Mouse (Mus musculus): ENCODE measurements around the gene Gldc. TPM values are rescaled to one million over a fixed set of nuclear protein-coding genes. Genes with fewer than 3 reads are reported as not detected.

Gldc gene
- polyA plus RNA-seq, 1 experiment = 0.63 TPM

DNA sequence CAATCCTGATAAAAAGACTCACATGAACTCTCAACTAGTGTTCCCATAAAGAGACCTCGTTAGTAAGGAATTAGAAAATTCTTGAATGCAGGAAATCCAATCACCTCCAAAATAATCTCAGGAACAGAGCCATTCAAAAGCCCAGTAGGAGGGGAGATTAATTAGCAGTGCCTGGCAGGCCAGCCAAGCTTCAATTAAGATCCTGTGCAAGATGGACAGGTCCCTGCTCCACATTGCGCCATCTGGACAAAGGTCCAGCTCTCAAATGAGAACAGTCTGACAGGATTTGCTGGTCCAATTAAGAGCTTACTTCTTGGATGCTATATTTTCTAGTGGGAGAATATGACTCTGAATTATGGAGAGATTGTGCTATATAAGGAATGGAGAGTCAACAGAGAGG, 15.2 kb downstream of the Gldc start:
- H3K4me3 ChIP-seq (ENCODE audit: insufficient read depth, low read length) = no peak overlapping the region

DNA sequence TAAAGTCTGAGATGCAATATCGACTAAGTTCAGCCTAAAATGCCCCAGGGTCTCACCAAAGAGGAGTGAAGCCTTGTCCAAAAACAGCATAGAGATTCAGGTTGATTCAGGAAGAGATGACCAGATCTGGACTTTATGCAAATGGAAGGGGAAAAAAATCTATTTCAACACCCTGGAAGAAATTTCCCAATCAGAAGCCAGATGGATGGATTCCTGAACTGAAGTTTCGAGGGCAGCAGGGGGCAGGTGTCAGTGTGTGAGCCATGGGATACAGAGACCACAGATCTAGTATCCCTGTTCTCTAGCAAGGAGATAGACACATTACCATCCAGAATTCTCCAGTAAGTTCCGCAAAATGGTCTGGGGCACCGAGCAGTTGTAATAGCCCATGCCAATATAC, 17.0 kb downstream of the Gldc start:
- H3K4me3 ChIP-seq (ENCODE audit: insufficient read depth, low read length) = no peak overlapping the region
- no peak for TF ChIP-seq CTCF (IDR thresholded peaks at IDR 0.05; ENCODE audit: borderline replicate concordance, insufficient read depth, low read length)
- no peak for TF ChIP-seq POLR2A (IDR thresholded peaks at IDR 0.05; ENCODE audit: low read depth, low read length)
- no peak overlapping the region for H3K27ac ChIP-seq (ENCODE audit: insufficient read depth, low read length)
- no peaks in the 10 kb centered on the region for H3K4me1 ChIP-seq (ENCODE audit: control insufficient read depth, insufficient read depth, low read length)

More for the DNA sequence above, 15.2 kb downstream of the Gldc start:
- H3K27ac ChIP-seq (ENCODE audit: insufficient read depth, low read length) = no peak overlapping the region
- H3K4me1 ChIP-seq (ENCODE audit: control insufficient read depth, insufficient read depth, low read length) = no peaks in the 10 kb centered on the region
- no peak for TF ChIP-seq CTCF (IDR thresholded peaks at IDR 0.05; ENCODE audit: borderline replicate concordance, insufficient read depth, low read length)
- no peak for TF ChIP-seq POLR2A (IDR thresholded peaks at IDR 0.05; ENCODE audit: low read depth, low read length)

DNA sequence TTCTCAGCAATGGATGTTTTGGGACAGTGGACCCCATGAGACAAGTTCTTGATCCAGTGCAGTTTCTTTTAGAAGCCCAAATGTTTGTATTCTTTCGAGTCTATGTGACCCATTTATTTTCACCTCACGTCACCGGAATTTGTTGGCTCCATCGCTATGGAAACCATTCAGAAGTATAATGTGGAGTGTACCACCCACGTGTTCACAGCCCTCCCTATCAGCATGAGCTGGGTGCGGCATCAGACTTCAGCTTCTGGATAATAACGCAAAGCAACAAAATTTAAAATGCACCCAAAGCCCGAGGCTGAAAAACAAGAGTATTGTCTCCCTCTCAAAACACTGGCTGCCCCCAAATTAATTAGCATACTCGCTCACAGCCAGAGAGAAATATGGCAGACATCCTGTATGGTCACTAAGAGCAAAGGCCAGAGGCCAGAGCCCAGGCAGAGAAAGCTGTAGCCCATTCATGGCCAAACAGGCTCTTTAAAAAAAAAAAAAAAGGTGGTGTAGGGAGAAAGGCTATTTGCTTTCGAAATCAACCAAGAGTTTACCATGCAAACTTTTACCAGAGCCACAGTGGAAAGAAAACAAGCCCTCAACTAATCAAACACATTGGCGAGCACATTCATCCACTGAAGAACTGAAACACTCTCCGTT, 18.1 kb downstream of the Gldc start:
- no peaks in the 10 kb centered on the region for H3K4me1 ChIP-seq (ENCODE audit: control insufficient read depth, insufficient read depth, low read length)
- no peak overlapping the region for H3K4me3 ChIP-seq (ENCODE audit: insufficient read depth, low read length)
- no peak overlapping the region for H3K27ac ChIP-seq (ENCODE audit: insufficient read depth, low read length)
- TF ChIP-seq CTCF (IDR thresholded peaks at IDR 0.05; ENCODE audit: borderline replicate concordance, insufficient read depth, low read length) (no peak), POLR2A (IDR thresholded peaks at IDR 0.05; ENCODE audit: low read depth, low read length) (no peak)

DNA sequence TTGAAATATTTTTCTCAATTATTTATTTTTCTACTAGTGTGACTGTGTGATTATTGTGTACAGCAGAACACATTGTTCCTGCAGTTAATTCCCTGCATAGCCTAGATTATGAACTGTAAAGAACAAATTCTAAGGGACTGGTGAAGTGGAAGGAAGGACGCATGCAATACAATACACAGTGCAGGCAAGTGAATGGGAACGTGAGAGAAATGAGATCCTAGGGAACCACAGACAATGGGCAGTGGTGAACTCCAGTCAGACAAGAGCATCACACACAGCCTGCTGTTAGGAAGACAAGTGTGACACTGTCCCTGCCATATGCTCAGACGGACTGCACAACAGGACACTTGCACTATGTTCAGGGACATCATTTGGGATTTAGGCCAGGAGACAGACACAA, 21.5 kb downstream of the Gldc start:
- TF ChIP-seq POLR2A (IDR thresholded peaks at IDR 0.05; ENCODE audit: low read depth, low read length) (no peak), CTCF (IDR thresholded peaks at IDR 0.05; ENCODE audit: borderline replicate concordance, insufficient read depth, low read length) (no peak)
- H3K27ac ChIP-seq (ENCODE audit: insufficient read depth, low read length) = no peak overlapping the region
- H3K4me3 ChIP-seq (ENCODE audit: insufficient read depth, low read length) = no peak overlapping the region
- no peaks in the 10 kb centered on the region for H3K4me1 ChIP-seq (ENCODE audit: control insufficient read depth, insufficient read depth, low read length)

DNA sequence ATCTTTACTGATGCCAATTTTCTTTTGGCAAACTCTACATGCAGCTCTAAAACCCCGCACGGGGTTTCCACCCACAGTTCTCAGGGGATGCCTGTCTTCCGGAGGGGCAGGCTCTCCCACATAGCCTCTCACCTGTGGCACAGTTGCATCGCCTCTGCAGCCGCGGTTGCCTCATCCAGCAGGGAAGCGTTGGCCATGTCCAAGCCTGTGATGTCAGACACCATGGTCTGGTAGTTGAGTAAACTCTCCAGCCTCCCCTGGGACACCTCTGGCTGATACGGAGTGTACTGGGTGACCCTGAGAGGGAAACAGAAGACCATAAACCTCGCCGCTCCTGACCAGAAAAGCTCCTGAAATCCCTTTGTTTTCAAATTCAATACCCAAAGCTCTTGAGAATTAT, 23.9 kb downstream of the Gldc start:
- peaks cover 3% of the 10 kb centered on the region; the same call in 1 of the 2 replicates for H3K4me1 ChIP-seq (ENCODE audit: control insufficient read depth, insufficient read depth, low read length)
- H3K27ac ChIP-seq (ENCODE audit: insufficient read depth, low read length) = no peak overlapping the region
- TF ChIP-seq POLR2A (IDR thresholded peaks at IDR 0.05; ENCODE audit: low read depth, low read length) (no peak), CTCF (IDR thresholded peaks at IDR 0.05; ENCODE audit: borderline replicate concordance, insufficient read depth, low read length) (no peak)
- no peak overlapping the region for H3K4me3 ChIP-seq (ENCODE audit: insufficient read depth, low read length)

DNA sequence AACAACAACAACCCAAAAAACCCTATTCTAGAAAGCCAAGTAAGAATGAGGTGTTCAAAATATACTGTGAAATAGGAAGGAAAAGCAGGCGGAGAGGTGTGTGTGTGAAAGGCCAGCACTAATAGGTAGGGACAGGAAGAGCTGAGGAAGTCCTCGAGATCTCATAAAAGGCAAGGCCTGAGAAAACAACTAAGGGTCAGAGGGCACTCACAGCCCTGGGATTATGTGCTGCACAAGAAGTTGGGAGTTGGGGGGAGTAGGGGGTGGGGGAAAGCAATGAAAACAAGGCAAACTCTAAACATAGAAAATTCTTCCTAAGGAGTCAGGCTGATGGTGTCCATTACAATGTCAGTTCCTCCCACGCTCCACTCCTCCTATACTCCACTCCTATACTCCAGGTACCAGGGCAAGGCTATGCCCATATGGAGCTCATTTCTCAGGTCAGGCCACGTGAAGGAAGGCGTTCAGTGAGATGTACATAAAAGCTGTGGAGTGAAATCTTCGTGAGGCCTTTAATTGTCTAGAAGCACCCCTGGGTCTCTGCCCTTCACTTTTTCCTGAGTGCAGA, 25.9 kb downstream of the Gldc start:
- no peak overlapping the region for H3K27ac ChIP-seq (ENCODE audit: insufficient read depth, low read length)
- TF ChIP-seq POLR2A (IDR thresholded peaks at IDR 0.05; ENCODE audit: low read depth, low read length) (no peak), CTCF (IDR thresholded peaks at IDR 0.05; ENCODE audit: borderline replicate concordance, insufficient read depth, low read length) (no peak)

DNA sequence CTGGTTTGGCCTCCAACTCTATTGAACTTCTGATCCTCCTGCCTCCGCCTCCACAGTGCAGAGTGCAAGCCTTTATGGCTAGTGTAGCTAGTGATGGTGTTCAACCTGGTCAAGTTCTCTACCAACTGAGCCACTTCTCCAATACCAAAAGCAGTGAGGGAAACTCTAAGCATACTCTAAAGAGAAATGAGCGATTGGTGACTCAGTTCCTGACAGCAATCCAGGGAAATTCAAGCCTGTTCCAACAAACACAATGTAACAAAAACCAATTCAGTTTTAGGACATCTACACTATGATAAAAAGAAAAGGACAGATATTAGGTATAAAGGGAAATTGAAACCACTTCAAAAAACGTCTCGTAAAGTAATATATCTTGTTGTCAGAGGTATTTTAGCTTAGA, 27.9 kb downstream of the Gldc start:
- Histone ChIP-seq H3K4me1 (ENCODE audit: control insufficient read depth, insufficient read depth, low read length) (peaks cover 3% of the 10 kb centered on the region; the same call in 1 of the 2 replicates), H3K27ac (ENCODE audit: insufficient read depth, low read length) (no peak overlapping the region), H3K4me3 (ENCODE audit: insufficient read depth, low read length) (no peak overlapping the region)
- TF ChIP-seq POLR2A (IDR thresholded peaks at IDR 0.05; ENCODE audit: low read depth, low read length) (no peak), CTCF (IDR thresholded peaks at IDR 0.05; ENCODE audit: borderline replicate concordance, insufficient read depth, low read length) (no peak)

More for the DNA sequence above, 25.9 kb downstream of the Gldc start:
- Histone ChIP-seq H3K4me3 (ENCODE audit: insufficient read depth, low read length) (no peak overlapping the region), H3K4me1 (ENCODE audit: control insufficient read depth, insufficient read depth, low read length) (peaks cover 3% of the 10 kb centered on the region; the same call in 1 of the 2 replicates)

DNA sequence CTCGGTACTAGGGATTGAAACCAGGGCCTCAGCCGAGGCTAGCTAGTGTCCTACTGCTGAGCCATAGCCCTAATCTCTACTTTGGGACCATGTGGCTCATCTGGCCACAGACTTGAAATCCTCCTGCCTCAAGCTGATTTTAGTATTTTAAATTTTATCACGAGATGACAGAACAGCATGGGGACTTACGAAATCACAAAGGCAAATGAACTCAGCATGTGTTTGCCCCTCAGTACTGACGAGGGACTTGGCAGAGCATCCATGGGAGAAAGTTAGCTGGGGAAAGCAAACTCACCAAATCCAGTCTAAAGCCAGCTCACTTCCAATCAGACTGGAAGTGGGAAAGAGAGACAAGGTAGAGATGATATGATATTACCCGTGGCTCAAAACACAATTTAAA, 28.5 kb downstream of the Gldc start:
- no peak for TF ChIP-seq CTCF (IDR thresholded peaks at IDR 0.05; ENCODE audit: borderline replicate concordance, insufficient read depth, low read length)
- no peak for TF ChIP-seq POLR2A (IDR thresholded peaks at IDR 0.05; ENCODE audit: low read depth, low read length)

DNA sequence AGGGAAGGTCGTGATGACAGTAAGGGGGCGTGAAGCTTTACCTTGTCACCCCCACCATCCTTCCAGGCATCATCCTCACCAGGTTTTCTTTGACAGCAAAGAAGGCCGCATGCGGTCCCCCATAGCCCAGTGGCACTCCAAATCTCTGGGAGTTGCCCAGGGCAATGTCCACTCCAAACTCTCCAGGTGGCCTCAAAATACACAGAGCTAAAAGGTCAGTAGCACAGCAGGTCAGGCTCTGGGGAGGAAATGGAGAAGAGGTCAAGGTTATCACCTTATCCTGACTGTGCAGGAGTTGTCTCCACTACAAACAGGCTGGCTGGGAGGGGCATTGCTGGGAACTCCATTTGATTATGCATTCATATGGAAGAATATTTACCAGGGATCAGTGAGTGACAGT, 30.1 kb downstream of the Gldc start:
- Histone ChIP-seq H3K4me1 (ENCODE audit: control insufficient read depth, insufficient read depth, low read length) (peaks cover 3% of the 10 kb centered on the region; the same call in 1 of the 2 replicates), H3K4me3 (ENCODE audit: insufficient read depth, low read length) (no peak overlapping the region), H3K27ac (ENCODE audit: insufficient read depth, low read length) (no peak overlapping the region)
- TF ChIP-seq POLR2A (IDR thresholded peaks at IDR 0.05; ENCODE audit: low read depth, low read length) = no peak
- TF ChIP-seq CTCF (IDR thresholded peaks at IDR 0.05; ENCODE audit: borderline replicate concordance, insufficient read depth, low read length) = no peak

More for the DNA sequence above, 28.5 kb downstream of the Gldc start:
- Histone ChIP-seq H3K27ac (ENCODE audit: insufficient read depth, low read length) (no peak overlapping the region), H3K4me3 (ENCODE audit: insufficient read depth, low read length) (no peak overlapping the region), H3K4me1 (ENCODE audit: control insufficient read depth, insufficient read depth, low read length) (peaks cover 3% of the 10 kb centered on the region; the same call in 1 of the 2 replicates)

DNA sequence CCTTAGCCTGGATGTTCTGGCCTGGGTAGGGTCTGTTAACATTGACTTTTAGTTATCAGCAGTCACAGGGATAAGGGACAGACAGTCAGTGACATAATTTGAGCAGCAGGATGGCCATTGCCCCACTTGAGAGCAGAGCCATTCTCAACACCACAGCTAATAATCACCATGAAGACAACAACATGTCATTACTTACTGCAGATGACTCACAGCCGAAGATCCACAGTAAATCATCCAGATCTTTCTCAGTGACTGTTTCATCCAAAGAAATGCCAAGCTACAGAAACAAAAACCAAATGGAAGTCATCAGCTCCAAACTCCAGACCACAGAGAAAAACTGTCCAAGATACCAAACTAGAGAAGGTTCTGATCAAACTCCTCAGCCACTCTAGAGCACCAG, 38.9 kb downstream of the Gldc start:
- H3K4me1 ChIP-seq (ENCODE audit: control insufficient read depth, insufficient read depth, low read length) = no peaks in the 10 kb centered on the region
- H3K4me3 ChIP-seq (ENCODE audit: insufficient read depth, low read length) = no peak overlapping the region
- no peak overlapping the region for H3K27ac ChIP-seq (ENCODE audit: insufficient read depth, low read length)
- TF ChIP-seq POLR2A (IDR thresholded peaks at IDR 0.05; ENCODE audit: low read depth, low read length) (no peak), CTCF (IDR thresholded peaks at IDR 0.05; ENCODE audit: borderline replicate concordance, insufficient read depth, low read length) (no peak)
